ENCODE assay signal across 20 mouse cellular contexts in genomic region chr4:147979441-147979860, GRCm38 (mm10). TPM values are rescaled to one million over a fixed set of nuclear protein-coding genes. Genes with fewer than 3 reads are reported as not detected.
"Had no signal": no experiment of that assay in that cellular context is flagged by ENCODE, and none has a peak within 500 bp of the region (broad histone marks: within the 10 kb centered on the region; RNA-seq: fewer than 3 reads in every experiment).

No protein-coding gene starts in this region.

- H3K4me3 ChIP-seq: layer of hippocampus, adult 2 months; limb, embryonic 12.5 days; liver, embryonic 13.5 days; lung, embryonic 15.5 days; megakaryocyte, embryonic 14.5 days; neural tube, embryonic 13.5 days had no signal

- H3K4me2 ChIP-seq: limb, embryonic 12.5 days; liver, embryonic 13.5 days; lung, embryonic 15.5 days; midbrain, embryonic 11.5 days; neural tube, embryonic 13.5 days had no signal

- DNase-seq: liver; liver, embryonic 13.5 days; liver, postnatal 0 days; lung, postnatal 14 days; retina, postnatal 1 day; right cerebral cortex, postnatal 4 days; spleen, adult 18-20 months; thymus, adult 18-20 months; thymus, postnatal 14 days had no signal

- H3K9ac ChIP-seq: limb, embryonic 12.5 days; liver, embryonic 13.5 days; liver, postnatal 0 days; lung, embryonic 15.5 days; neural tube, embryonic 13.5 days had no signal

- H3K4me1 ChIP-seq: limb, embryonic 12.5 days; lung, embryonic 15.5 days; megakaryocyte, embryonic 14.5 days; neural tube, embryonic 13.5 days had no signal

- H3K27me3 ChIP-seq: limb, embryonic 12.5 days; liver, embryonic 13.5 days; lung, embryonic 15.5 days; neural tube, embryonic 13.5 days had no signal

- H3K9me3 ChIP-seq: liver, embryonic 13.5 days; lung, embryonic 15.5 days had no signal

- ATAC-seq: liver, postnatal 0 days; midbrain, embryonic 16.5 days had no signal

- H3K27ac ChIP-seq: layer of hippocampus, adult 2 months; limb, embryonic 12.5 days; liver, embryonic 13.5 days; lung, embryonic 15.5 days; macrophage; neural tube, embryonic 13.5 days had no signal

- H3K36me3 ChIP-seq: limb, embryonic 12.5 days; liver, embryonic 13.5 days; lung, embryonic 15.5 days; neural tube, embryonic 13.5 days had no signal

RNA-seq across cellular contexts. Expression of gene Nppb, which starts 6.1 kb away (rescaled TPM):
- total RNA-seq: layer of hippocampus, adult 2 months; layer of hippocampus, postnatal 10 days; left cerebral cortex, postnatal 36 days had no signal
- polyA plus RNA-seq: limb, embryonic 12.5 days; liver, embryonic 13.5 days; liver, postnatal 0 days; macrophage; midbrain, embryonic 16.5 days; stomach, embryonic 14.5 days had no signal

RNA-seq across cellular contexts. Expression of gene Nppa, which starts 21.1 kb away (rescaled TPM):
- total RNA-seq: layer of hippocampus, adult 2 months; left cerebral cortex, postnatal 36 days had no signal
- polyA plus RNA-seq: macrophage had no signal
